Mouse (Mus musculus): ENCODE measurements around the gene Slc22a20.

DNA sequence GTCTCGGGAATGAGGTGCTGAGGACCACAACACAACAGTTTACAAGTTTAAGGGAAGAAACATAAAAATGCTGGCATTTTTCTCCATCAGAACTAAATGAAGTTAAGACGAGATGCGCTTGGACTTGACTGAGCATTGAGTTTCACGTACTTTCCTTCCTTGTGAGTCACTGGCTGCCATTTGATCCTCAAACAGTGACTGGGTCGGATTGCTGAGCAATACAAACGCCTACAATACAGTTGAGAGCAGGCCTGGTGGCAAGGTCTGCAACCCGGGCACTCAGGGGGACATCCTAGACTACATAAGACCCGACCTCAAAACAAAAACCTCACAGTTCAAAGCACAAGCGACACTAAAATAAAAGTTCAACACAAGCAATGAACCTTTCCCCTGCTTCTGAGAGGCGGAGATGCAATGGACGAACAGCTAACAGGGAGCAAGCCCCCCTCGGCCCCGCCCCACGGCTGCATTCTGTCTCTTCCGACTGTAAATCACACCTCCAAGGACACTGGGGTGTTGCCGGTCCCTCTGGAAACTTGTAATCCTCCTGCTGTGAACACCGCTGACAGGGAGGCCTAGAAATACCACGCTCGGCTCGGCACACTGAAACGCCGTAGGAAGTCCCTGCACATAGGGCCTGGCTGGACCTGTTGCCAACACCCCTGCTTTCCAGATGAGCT lies 31.8 kb downstream of the Slc22a20 start:
- TF ChIP-seq CTCF (IDR thresholded peaks at IDR 0.05; ENCODE audit: low read depth) (no peak), EP300 (IDR thresholded peaks at IDR 0.05; ENCODE audit: low read depth) (no peak)

Measured in heart, postnatal 0 days (tissue).